Mouse (Mus musculus) kidney, postnatal 10 days (tissue): ENCODE results near the gene Olfr30.
"Not testable (repeated sequence)": the region's sequence is repeated elsewhere in the genome, so short reads cannot be mapped to it uniquely, and the experiment has no call there.

ENCODE experiments used
- DNase-seq: peaks from one replicate; pipeline ENCODE4 v3.0.0; 2021; ENCODE audit warnings: mixed read lengths

Gene Olfr30

DNA sequence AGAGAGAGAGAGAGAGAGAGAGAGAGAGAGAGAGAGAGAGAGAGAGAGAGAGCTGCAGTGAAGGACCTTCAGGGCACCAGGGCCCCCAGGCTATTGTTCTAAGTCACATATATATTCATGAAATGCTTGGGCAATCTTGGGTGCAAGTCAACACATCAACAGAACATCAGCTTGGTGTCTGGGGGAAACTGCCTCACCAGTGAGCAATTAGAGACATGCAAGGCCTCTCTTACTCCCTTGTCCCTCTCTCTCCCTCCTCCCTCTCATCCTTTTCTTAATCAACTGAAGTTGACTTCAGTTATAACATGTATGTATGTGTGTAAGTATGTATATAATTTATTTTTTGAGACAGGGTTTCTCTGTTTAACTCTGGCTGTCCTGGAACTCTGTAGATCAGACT is at the start of gene Olfr30:
TSS of gene Olfr30 (minus strand) at position 101 of the 400 bp plus-strand sequence.
- no peak for DNase-seq

DNA sequence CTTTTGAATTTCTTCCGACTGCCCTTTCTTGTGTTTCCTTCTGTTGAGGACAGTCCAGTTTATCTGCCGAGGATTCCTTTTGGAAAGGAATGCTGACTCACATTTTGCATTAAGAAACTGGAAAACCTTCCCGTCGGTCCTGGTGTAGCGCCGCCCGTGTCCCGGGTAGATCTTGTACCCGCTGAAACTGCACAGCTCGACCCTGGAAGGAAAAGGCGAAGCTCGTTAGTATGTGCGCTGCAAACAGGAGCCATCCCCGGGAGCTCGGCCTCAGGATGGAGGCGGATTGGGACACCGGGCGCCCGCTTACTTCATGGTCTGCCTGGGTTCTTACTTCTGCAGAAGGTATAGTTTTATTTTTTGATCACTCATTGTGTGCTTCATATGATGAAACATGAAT is 47.0 kb upstream of the Olfr30 start:
- not testable (repeated sequence) for DNase-seq

DNA sequence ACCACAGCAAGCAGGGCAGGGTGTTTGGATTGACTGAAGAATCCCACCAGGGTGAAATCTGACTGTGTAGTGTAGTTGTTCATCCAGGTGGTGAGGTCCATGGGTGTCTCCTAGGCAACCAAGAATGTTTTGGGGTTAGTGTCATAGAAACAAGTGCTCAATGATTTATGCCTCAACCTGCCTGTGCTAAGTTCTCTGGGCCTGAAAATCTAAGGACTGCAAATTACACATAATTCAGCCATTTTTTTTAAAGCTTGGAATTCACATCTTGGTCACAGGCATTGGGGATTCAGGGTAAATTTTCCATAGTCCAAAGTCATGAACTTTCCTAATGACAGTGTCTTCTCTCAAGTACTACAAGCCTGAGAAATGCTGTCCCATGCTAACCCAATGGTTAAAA is 40.4 kb upstream of the Olfr30 start, which contains the start of gene Olfr331:
TSS of gene Olfr331 (minus strand) at position 101 of the 400 bp plus-strand sequence.
- not testable (repeated sequence) for DNase-seq

DNA sequence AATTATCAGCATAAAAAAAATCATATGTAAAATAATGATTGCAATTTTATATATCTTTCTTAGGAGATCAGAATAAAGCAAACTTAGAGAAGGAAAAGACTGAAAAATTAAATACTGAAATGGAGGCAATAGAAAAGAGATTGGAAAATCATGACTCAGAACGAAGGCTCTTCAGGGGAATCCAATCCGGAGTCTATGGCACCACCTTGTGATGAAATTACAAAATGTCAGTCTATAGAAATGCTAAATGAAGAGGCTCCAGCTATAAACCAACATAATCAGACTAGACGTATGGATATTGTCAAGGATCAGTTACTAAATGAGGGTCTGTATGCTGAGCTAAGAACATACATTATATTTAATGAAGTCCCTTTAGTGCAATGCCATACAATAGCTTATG is 37.2 kb upstream of the Olfr30 start:
- no peak for DNase-seq

DNA sequence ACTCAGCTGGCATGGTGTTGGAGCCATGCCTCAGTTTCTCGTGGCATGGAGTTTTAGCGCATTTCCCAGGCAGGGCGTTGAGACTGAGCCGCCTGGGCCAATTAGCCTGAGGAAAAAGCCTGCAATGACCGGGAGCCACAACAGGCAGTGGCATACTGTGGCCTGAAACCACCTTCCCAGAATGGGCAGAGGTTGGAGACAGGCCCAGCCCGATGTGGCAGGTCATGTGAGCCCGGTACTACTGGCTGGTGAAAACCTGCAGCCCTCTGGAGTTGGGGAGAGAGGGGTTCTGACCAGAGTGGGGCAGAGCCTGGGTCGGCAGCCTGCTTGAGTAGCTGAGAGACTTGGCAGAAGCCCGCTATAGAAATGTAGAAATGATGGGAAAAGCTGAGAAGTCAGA is 36.7 kb upstream of the Olfr30 start:
- DNase-seq = no peak

DNA sequence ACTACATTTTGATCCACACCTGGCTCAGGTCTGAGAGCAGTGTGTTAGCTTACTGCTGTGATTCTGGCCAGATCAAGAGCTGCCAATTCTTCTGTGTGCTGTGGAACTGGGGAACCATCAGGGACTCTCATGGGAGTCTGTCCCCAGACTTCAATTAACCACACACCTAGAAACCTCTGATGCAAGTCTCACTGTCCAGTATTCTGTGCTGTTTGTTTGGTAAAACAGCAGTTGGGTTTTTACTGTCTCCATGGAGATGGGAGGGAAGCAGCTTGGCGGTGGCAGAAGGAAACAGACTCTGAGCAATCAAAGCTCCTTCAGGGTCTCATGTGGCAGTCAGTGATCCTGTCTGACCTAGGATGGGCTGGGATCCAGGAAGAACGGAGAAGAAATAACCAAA is 30.4 kb upstream of the Olfr30 start, which contains the start of gene Olfr332:
TSS of gene Olfr332 (minus strand) at position 101 of the 400 bp plus-strand sequence.
- no peak for DNase-seq

DNA sequence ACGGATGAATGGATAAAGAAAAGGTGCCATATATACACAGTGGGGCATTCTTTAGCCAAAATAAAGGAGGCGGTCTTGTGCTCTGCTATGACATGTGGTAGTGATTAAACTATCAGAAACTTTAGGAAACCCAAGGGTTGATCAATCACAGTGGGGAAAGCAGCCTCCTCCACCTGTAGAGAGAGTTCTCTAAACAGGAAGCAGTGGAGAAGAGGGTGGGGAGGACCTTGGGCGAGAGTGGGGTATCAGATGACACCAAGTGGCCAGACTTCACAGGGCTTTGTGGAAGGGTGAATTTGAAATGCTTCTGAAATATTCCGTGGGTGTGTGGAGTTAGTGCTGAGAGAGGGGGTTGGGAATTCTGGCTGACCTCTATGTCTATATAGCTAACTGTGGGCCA is 8.5 kb downstream of the Olfr30 start:
- DNase-seq = no peak

DNA sequence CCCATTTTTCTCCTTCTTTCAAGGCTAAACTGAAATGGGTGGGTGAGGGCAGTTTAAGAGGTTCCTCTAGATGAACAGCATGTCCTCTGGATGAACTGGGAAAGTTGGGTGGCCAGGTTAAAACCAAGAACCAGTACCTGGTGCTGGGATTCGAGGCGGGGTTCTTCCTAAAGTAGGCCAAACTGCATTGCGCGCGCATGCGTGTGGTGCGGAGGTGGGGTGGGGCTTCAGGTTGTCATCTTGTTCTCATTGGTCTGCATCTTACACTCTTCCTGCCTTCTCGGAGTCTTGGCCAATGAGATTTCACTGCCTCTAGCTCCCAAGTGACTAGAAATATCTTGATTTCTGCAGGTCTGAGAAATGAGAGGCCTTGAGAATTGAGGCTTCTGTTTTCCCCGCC is 9.3 kb downstream of the Olfr30 start, which contains the start of gene Lypd9:
TSS of gene Lypd9 (minus strand) at position 165 of the 400 bp plus-strand sequence.
- no peak for DNase-seq

DNA sequence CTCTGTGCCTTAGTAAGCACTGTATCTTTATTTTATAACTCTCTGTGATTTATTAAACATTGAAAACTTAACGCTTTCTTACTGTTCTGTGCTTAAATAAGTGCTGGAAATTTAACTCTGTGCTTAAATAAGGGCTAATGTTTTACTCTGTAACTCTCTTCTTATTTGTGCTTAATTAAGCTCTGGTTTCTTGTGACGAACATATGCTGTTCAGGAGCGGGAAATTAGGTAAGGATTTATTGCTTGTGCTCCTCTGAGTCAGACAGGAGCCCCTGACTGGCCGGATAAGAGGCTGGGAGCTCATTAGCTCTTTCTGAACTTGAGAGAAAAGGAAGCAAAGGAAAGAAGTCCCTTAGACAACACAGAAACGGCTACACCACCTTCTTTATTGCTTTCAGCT is 24.2 kb downstream of the Olfr30 start:
- DNase-seq = no peak

DNA sequence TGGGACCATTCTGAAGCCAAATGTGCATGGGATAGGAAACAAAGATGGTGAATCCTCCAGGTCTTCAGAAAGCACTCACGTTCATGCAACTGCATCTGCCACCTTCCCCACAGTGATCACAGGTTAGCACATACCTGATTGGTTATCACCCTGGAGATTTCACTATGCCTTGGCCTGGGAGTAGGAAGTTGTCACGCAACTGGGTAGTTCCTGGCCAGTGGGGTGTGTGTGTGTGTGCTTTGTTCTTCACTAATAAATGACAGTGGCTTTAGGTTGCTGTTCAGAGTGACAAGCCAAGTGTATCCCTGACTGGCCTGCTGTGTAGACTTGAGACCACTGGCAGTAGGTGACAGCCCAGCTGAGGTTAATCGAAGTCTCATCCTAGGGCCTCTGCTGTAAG is 29.8 kb downstream of the Olfr30 start, which contains the start of gene Gm12253:
TSS of gene Gm12253 (plus strand) at position 301 of the 400 bp plus-strand sequence.
- no peak for DNase-seq

DNA sequence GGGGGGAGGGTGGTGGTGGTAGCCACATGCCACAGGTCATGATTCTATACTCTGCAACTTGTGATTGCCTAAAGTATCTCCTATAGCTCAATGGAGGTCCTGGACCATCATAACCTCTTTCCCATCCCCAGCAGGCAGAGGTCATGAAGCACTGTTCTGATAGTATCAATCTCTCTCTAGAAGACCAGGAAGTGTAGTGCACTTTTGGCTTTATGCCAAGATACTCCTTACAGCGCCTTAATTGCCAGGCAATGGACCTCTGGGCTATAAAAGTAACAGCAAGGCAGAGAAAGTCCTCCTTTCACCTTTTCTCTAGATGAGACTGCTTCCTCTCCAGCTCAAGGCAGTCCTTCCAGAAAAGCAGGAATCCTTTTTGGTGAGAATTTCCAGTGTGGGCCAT is 41.3 kb downstream of the Olfr30 start, which contains the start of gene 1810065E05Rik:
TSS of gene 1810065E05Rik (plus strand) at position 297 of the 400 bp plus-strand sequence.
- DNase-seq = no peak

DNA sequence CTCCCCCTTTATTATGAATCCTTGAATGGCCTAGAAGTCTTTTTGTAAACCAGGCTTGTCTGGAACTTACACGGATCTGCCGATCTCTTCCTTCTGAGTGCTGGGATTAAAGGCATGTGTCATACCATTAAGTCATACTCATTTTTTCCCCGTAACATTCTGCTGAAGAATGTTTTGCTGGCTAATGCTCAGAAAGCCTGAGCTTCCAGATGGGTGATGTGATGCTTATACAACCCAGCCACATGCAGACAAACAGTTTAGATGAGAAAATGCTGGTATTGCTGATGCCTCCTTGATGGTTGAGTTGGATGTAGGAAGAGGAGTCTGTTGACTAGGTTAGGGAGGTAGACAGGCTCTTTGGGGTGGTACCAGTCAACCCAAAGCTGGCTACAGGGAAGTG is 43.7 kb downstream of the Olfr30 start:
- no peak for DNase-seq

DNA sequence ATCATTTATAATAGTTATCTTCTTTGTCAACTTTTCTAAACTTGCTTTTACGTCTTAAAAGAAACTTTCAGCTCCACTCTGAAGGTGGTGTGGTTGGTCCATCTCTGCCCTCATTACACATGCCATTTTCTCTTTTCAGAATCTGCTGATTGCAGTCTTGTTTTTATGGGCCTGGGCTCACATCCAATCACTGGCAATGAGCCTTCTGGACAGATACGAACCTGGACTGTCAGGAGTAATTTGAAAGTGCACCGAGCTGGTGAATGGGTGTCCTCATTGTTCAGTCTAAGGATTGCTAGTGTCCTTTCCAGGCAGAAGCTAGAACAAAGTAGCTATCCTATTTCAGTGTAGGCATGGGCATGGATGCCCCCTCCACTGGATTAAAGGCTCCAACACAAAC is 54.0 kb downstream of the Olfr30 start:
- no peak for DNase-seq
